Mouse (Mus musculus) heart, embryonic 15.5 days (tissue): ENCODE results near the gene Itpkb. TPM values are rescaled to one million over a fixed set of nuclear protein-coding genes. Genes with fewer than 3 reads are reported as not detected.

Source experiments
- ATAC-seq: fragments of 200-750 bp; cut with Nextera tagmentation; replicated peaks from 2 replicates; pipeline ENCODE4 v1.8.0; 2017; ENCODE audit warnings: low read depth, moderate TSS enrichment; ENCODE audit not compliant: insufficient number of reproducible peaks, insufficient read depth, low FRiP score
- H3K27ac ChIP-seq: fragments of 300-500 bp; sonication (generic); 2 replicates; pipeline ENCODE4 v1.5.1; 2015; ENCODE audit warnings: mild to moderate bottlenecking, inconsistent platforms
- H3K27me3 ChIP-seq: fragments of 300-500 bp; sonication (generic); 2 replicates; pipeline ENCODE4 v1.6.1; 2015; ENCODE audit warnings: inconsistent platforms
- H3K36me3 ChIP-seq: fragments of 300-500 bp; sonication (generic); 2 replicates; pipeline ENCODE4 v1.6.1; 2015; ENCODE audit warnings: mild to moderate bottlenecking, inconsistent platforms
- H3K4me1 ChIP-seq: fragments of 300-500 bp; sonication (generic); replicated peaks from 2 replicates; pipeline ENCODE4 v1.6.1; 2015; ENCODE audit warnings: inconsistent platforms
- H3K4me2 ChIP-seq: fragments of 300-500 bp; sonication (generic); 2 replicates; pipeline ENCODE4 v1.6.1; 2015; ENCODE audit warnings: inconsistent platforms, mild to moderate bottlenecking, moderate library complexity
- H3K4me3 ChIP-seq: fragments of 300-500 bp; sonication (generic); 2 replicates; pipeline ENCODE4 v1.5.1; 2015; ENCODE audit warnings: mild to moderate bottlenecking, inconsistent platforms
- H3K9ac ChIP-seq: fragments of 300-500 bp; sonication (generic); 2 replicates; pipeline ENCODE4 v1.6.1; 2015; ENCODE audit warnings: mild to moderate bottlenecking, inconsistent platforms
- H3K9me3 ChIP-seq: fragments of 300-500 bp; sonication (generic); replicated peaks from 2 replicates; pipeline ENCODE4 v1.6.1; 2016; ENCODE audit warnings: inconsistent platforms
- WGBS: fragments of 180-500 bp; shearing (Covaris S2); methylation state at CpG from one replicate; pipeline ENCODE4 v1.1.7; 2015; ENCODE audit warnings: mixed read lengths; 5-methylcytosine and 5-hydroxymethylcytosine counted together
- polyA plus RNA-seq: library from polyadenylated mRNA; unstranded; fragments of >200 nt; fragmentation: Nextera tagmentation; extraction: Ambion mirVana; gene quantifications from 2 replicates; pipeline ENCODE4 v1.2.1, GENCODE M21; 2015

Gene Itpkb
- polyA plus RNA-seq, 1 experiment from 2014 or later, result 6.1 TPM

DNA sequence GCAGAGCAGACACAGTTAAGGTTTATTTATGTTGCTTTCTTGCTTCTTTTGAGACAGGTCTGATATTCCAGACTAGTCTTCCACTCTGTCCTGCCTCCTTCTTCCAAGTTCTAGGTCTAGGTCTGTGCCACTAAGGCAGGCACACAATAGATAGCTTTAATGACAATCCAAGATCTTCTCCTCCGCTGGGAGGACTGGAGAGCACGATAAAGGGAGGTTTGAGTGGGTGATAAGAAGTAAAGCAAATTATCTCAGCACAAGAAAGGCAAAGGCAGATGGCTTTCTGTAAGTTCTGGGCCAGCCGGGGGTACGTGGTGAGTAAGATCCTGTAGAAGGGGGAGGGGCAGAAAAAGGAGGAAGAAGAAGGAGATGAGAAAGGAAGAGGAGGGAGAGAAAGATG lies 12.8 kb upstream of the Itpkb start:
- WGBS, result 42% methylated on average over 4 of the region's 4 CpGs

DNA sequence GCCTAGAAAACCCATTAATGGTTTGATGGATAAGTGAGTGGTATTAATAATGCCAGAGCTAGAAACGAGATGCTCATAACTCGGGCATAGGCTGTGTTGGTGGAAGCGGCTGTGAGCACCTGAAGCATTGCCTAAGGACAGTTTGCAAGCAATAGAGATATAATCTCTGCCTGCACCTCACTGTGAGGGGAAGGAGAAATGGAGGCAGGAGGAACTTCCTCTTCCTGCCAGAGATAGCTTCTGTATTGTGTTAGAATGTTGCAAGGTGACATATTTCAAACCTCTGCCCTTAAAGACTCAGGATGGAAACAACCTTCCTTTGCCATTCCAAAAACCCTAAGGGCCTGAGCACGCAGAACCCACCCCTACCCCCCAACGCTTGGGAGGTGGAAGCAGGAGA lies 11.9 kb upstream of the Itpkb start:
- Histone ChIP-seq H3K36me3 (no peaks in the 10 kb centered on the region), H3K27me3 (no peaks in the 10 kb centered on the region), H3K9me3 (no peaks in the 10 kb centered on the region), H3K4me2 (no peak overlapping the region), H3K4me3 (no peak overlapping the region), H3K27ac (no peak overlapping the region), H3K4me1 (peaks cover 23% of the 10 kb centered on the region), H3K9ac (no peak overlapping the region)
- WGBS, result 79% methylated on average over 5 of the region's 5 CpGs
- ATAC-seq, result no peak

More for the DNA sequence above, 12.8 kb upstream of the Itpkb start:
- no peaks in the 10 kb centered on the region for H3K27me3 ChIP-seq
- no peaks in the 10 kb centered on the region for H3K36me3 ChIP-seq
- H3K9ac ChIP-seq, result no peak overlapping the region
- H3K4me3 ChIP-seq, result no peak overlapping the region
- H3K27ac ChIP-seq, result no peak overlapping the region
- no peaks in the 10 kb centered on the region for H3K9me3 ChIP-seq
- peaks cover 32% of the 10 kb centered on the region for H3K4me1 ChIP-seq
- H3K4me2 ChIP-seq, result no peak overlapping the region
- no peak for ATAC-seq

DNA sequence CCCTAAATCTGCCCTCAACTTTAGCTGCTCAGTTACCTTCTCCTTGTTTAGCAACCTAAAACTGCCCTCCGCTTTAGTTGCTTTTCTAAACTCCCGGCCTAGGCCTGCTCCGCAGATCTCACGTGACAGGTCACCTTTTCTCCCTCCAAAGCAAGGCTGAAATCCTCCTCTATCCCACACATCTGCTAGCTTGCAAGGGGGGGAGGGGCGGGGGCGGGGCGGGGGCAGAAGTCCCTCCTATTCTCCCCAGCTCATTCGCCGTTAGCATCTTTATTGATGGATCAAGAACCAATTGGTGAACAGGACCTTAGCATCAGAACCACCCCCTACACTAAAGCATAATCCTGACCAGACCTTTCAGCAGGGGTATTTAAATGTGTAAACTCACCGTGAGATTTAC lies 10.4 kb upstream of the Itpkb start:
- H3K36me3 ChIP-seq, result no peaks in the 10 kb centered on the region
- ATAC-seq, result no peak
- no peaks in the 10 kb centered on the region for H3K9me3 ChIP-seq
- peaks cover 8% of the 10 kb centered on the region for H3K4me1 ChIP-seq
- WGBS, result 19% methylated on average over 10 of the region's 10 CpGs
- no peak overlapping the region for H3K4me3 ChIP-seq
- H3K27ac ChIP-seq, result no peak overlapping the region
- no peaks in the 10 kb centered on the region for H3K27me3 ChIP-seq
- H3K4me2 ChIP-seq, result no peak overlapping the region
- no peak overlapping the region for H3K9ac ChIP-seq

DNA sequence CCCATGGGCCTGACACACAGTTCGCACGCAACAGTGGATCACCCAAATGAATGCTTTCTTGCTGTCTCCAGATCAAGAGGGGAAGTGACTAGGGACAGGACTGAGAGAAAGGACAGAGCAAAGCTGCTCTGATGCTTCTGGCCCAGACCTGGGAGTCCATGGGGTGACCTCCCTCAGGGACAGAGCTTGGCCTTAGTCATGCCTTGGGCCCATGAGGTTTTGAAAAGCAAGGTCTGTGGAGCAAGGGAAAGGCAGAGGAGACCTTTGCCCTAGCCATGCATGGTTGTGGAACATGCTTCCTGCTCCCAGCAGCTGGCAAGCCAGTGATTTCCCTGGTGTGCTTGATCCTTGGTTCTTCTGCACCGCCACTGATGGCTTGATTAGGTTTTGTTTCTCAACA lies 7.4 kb upstream of the Itpkb start:
- Histone ChIP-seq H3K27me3 (no peaks in the 10 kb centered on the region), H3K4me2 (no peak overlapping the region), H3K4me1 (no peaks in the 10 kb centered on the region; the same call in 1 of the 2 replicates), H3K36me3 (no peaks in the 10 kb centered on the region), H3K4me3 (no peak overlapping the region), H3K9ac (no peak overlapping the region), H3K27ac (no peak overlapping the region), H3K9me3 (no peaks in the 10 kb centered on the region)
- no peak for ATAC-seq
- 87% methylated on average over 3 of the region's 3 CpGs for WGBS

DNA sequence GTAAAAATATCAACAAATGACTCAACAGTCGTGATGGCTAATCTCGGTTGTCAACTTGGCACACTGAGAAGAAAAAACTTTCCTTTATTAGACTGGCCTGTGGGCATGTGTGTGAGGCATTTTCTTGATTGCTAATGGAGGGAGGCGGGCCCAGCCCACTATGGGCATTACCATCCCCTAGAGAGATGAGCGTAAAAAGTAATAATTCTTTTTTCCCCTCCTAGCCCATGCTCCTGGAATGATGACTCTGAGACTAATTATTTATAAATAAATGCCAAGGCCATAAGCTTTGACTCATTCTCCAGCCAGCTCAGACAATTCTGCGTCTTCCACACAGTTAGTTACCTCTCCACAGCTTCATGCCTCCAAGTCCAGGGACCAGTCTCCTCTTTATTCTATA lies 6.8 kb upstream of the Itpkb start:
- H3K4me2 ChIP-seq, result no peak overlapping the region
- no peaks in the 10 kb centered on the region for H3K36me3 ChIP-seq
- H3K9ac ChIP-seq, result no peak overlapping the region
- WGBS, result 87% methylated on average over 5 of the region's 5 CpGs
- H3K27ac ChIP-seq, result no peak overlapping the region
- no peaks in the 10 kb centered on the region for H3K9me3 ChIP-seq
- no peaks in the 10 kb centered on the region for H3K27me3 ChIP-seq
- no peak for ATAC-seq
- H3K4me1 ChIP-seq, result no peaks in the 10 kb centered on the region
- H3K4me3 ChIP-seq, result no peak overlapping the region

DNA sequence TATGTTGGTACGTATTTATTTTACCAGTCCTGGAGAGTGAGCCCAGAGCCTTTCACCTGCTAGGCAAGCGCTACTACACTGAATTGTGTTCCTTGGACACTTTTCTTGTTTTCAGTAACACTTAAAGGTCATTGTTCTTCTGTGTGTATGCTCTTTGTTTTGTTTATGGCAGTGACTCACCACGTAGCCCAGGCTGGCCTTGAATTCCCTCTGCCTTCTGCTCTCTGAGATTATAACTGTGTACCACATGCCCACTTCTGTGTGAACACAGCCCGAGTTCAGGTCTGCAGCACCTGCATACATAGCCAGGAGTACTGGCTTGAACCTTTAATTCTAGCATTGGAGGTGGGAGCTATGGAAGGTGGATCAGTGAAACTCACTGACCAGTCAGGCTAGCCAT lies 6.0 kb upstream of the Itpkb start:
- no peak overlapping the region for H3K9ac ChIP-seq
- peaks cover 5% of the 10 kb centered on the region for H3K4me1 ChIP-seq
- no peak overlapping the region for H3K27ac ChIP-seq
- 85% methylated on average over 4 of the region's 4 CpGs for WGBS
- no peak for ATAC-seq
- no peaks in the 10 kb centered on the region for H3K36me3 ChIP-seq
- H3K4me2 ChIP-seq, result no peak overlapping the region
- H3K9me3 ChIP-seq, result no peaks in the 10 kb centered on the region
- H3K4me3 ChIP-seq, result no peak overlapping the region
- H3K27me3 ChIP-seq, result no peaks in the 10 kb centered on the region

DNA sequence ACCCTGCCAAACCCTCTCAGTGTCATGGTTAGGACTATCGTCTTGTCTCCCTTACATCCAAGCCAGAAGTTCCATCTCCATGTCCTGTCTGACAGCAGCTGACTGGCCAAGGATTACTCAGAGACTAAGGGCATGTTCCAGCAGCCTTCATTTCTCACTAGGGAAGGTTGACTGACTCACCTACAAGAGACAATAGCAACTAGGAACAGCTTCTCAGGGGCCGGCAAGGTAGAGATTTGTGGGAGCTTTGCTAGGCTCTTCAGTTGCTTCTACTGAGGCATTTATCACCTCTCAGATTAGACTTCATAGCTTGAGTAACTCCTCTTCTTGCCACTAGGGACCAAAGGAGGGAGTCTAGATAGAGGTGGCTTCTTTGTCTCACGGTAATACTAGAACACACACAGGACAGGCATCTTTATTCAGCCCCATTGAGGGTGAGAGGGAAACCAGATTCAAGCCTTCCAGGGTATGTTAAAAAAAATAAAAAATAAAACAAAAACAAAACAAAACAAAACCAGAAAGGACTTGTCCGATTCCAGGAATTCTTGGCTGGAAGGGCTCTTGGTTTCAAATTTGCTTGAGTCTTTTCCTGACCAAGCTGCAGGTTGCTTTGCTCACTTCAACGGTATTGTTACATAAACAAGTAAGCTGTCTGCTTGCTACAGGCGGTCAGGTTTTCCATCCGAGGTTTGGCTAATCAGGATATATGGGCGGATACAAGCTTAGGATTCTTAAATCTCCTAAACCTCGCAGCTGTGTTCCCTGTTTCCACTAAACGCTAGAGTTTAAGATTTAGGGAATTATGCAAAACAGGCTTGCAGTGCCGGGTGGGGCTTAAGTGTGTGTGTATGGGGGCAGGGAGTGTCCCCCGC lies 1.3 kb upstream of the Itpkb start:
- Histone ChIP-seq H3K4me3 (peak overlapping the region; percentile 80), H3K9me3 (no peaks in the 10 kb centered on the region), H3K4me2 (peak overlapping the region; percentile 89), H3K27me3 (peaks cover 10% of the 10 kb centered on the region), H3K36me3 (0 out of 2 replicates have a peak, but pooled peaks cover 4% of the 10 kb centered on the region), H3K9ac (peak overlapping the region; percentile 5; the same call in 1 of the 2 replicates), H3K4me1 (peaks cover 42% of the 10 kb centered on the region), H3K27ac (peak overlapping the region; percentile 81)
- WGBS, result 20% methylated on average over 12 of the region's 12 CpGs
- ATAC-seq, result no peak

DNA sequence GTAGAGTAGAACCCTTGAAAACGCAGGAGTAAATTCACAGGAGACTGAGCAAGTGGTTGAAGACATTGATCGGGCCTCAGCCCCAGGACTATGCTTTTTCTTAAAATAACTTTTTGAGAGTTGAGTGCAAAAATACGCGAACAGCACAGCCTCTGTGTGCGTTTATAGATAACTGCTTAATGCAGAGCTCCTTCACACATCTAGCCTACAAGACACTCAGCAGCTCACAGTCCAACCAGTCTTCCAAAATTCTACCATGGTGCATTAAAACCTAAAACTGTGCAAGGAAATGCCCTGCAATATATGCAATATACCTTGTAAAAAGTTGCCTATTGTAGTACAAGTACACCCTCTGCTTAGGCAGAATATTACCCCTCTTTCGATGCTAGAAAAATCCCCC lies 579 bp upstream of the Itpkb start:
- 12% methylated on average over 6 of the region's 6 CpGs for WGBS
- peaks cover 43% of the 10 kb centered on the region for H3K4me1 ChIP-seq
- peak overlapping the region; percentile 81 for H3K27ac ChIP-seq
- peaks cover 12% of the 10 kb centered on the region for H3K27me3 ChIP-seq
- peak overlapping the region; percentile 89 for H3K4me2 ChIP-seq
- H3K9ac ChIP-seq, result peak overlapping the region; percentile 5; the same call in 1 of the 2 replicates
- H3K36me3 ChIP-seq, result 0 out of 2 replicates have a peak, but pooled peaks cover 4% of the 10 kb centered on the region
- peak overlapping the region; percentile 80 for H3K4me3 ChIP-seq
- ATAC-seq, result no peak
- H3K9me3 ChIP-seq, result no peaks in the 10 kb centered on the region

DNA sequence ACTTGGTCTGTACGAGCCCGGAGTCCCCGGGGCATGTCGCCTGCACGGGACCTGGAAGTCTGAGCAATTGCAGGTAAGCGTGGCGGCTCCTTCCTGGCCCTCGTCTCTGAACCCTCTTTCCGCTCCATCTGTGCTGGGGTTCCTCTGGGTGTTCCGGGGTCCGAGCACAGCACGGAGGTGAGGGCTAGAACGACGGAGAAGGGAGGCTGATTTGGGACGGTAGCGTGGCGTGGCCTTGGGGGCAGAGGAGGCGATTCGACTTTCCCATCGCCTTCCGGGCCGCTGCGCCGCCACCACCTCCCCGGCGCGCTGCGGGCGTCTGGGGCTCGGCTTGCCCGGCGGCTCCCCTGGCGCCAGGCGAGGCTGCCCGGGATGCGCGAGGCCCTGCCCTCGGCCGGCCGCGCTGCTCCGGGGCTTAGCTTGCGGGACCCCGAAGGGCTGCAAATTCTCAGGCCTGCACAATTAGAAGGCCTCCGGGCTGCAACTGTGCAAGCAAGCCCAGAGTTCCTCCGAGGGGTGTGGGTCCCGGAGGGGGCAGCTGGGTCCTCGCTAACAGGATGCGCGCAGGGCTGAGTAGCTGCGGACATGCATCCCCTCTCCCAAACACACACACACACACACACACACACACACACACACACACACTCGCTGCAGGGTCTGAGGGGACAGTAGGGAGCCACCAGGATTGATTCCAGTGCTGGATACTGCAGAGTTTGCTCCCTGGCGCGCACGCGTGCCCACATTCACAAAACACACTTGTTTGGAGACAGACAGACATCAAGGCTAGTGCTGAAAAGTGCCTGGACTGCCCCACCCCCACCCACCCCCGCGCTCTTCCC lies 641 bp downstream of the Itpkb start:
- no peaks in the 10 kb centered on the region for H3K9me3 ChIP-seq
- peaks cover 50% of the 10 kb centered on the region for H3K4me1 ChIP-seq
- ATAC-seq, result peak; percentile 38
- WGBS, result under 1% methylated on average over 58 of the region's 58 CpGs
- H3K27ac ChIP-seq, result peak overlapping the region; percentile 93
- peak overlapping the region; percentile 85 for H3K9ac ChIP-seq
- H3K36me3 ChIP-seq, result 0 out of 2 replicates have a peak, but pooled peaks cover 4% of the 10 kb centered on the region
- peaks cover 15% of the 10 kb centered on the region for H3K27me3 ChIP-seq
- peak overlapping the region; percentile 89 for H3K4me2 ChIP-seq
- peak overlapping the region; percentile 80 for H3K4me3 ChIP-seq

DNA sequence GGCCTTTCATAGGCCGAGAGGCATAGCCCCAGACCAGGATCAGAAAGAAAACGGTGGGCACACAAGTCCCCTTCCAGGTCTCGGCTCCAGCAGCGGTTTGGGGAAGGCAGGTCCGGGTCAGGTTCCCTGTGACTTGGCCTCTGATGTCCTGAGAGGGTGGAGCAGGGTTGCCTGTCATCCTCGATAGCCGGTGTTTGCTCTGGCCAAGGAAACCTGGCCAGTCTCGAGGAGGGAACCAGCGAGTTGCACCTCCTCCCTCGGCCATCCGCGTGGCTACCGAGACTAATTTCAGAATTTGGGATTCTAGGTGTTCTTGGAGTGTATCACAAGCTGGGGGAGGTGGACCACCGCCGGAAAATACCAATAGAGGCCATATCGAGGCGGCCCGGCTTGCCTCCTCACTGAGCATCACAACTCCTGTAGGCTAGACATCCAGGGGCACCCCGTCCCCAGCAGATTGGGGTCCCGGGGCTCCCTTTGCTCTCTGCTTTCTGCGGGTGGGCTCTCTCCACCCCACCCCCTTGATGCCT lies 1.3 kb downstream of the Itpkb start:
- Histone ChIP-seq H3K27ac (peak overlapping the region; percentile 93), H3K9me3 (no peaks in the 10 kb centered on the region), H3K27me3 (peaks cover 15% of the 10 kb centered on the region), H3K9ac (peak overlapping the region; percentile 85), H3K4me2 (peak overlapping the region; percentile 89), H3K4me3 (peak overlapping the region; percentile 80), H3K36me3 (0 out of 2 replicates have a peak, but pooled peaks cover 7% of the 10 kb centered on the region), H3K4me1 (peaks cover 54% of the 10 kb centered on the region)
- WGBS, result 1% methylated on average over 21 of the region's 21 CpGs
- ATAC-seq, result no peak
